Mouse (Mus musculus): ENCODE measurements at regions not wholly inside any gene's neighbourhood (a gene's known extent, or its start where the extent isn't known, plus 50 kb on each side); places are given as distances from the start of the nearest gene placed in this dataset.
A peak's percentile ranks its signal among the peaks of the same experiment; 100 is the strongest.

DNA sequence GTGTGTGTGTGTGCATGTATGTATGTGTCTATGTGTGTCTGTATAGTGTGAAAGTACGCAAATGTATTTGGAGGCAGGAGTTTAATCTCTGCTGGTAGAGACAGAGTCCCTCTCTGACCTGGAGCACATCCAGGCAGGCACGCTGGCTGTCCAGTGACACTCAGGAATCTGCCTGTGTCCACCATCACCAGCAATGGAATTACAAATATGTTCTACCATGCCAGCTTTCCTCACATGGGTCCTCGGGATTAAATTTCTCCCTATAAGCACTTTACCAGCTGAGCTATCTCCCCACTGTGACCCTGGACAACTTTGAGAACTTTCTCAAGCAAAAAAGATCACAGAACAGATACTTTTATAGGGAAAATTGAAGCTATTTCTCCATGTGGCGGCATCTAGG lies 355.3 kb downstream of the Adgrl2 start:
- no peak for TF ChIP-seq CTCF (IDR thresholded peaks at IDR 0.05; ENCODE audit: low read depth)
- peak; percentile 82 for TF ChIP-seq EP300 (IDR thresholded peaks at IDR 0.05; ENCODE audit: low read depth)

Measured in heart, postnatal 0 days (tissue).